Mouse (Mus musculus): ENCODE measurements around the gene Lim2. TPM values are rescaled to one million over a fixed set of nuclear protein-coding genes. Genes with fewer than 3 reads are reported as not detected.

Lim2 gene
- polyA plus RNA-seq, 1 experiment from 2014 or later = not detected

GRCm38 (mm10) chr7:43429500-43429899 lies 2.0 kb downstream of the Lim2 start:
- Histone ChIP-seq H3K36me3 (no peaks in the 10 kb centered on the region), H3K27ac (no peak overlapping the region), H3K27me3 (no peaks in the 10 kb centered on the region), H3K4me2 (replicated peaks) (no peak overlapping the region), H3K9ac (no peak overlapping the region), H3K9me3 (replicated peaks) (no peaks in the 10 kb centered on the region), H3K4me3 (no peak overlapping the region), H3K4me1 (no peaks in the 10 kb centered on the region)
- ATAC-seq (ENCODE audit: low FRiP score) = no peak
- 59% methylated on average over 4 of the region's 4 CpGs for WGBS

DNA sequence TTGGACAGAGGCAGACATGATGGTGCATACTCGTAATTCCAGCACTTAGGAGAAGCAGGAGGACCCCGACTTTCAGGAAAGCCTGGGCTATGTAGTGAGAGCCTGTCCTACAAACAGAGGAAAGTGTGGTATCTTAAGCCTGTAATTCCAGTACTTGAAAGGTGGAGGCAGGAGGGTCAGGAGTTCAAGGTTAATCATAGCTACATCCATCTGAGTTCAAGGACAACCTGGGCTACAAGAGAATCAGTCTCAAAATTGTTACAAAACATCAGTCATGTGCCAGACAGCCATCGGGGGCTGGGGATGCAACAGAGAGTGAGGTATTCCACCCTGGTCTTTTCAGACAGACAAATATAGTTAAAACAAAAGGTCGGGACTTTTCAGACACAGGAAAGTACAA lies 5.4 kb downstream of the Lim2 start:
- no peaks in the 10 kb centered on the region for H3K4me1 ChIP-seq
- H3K9me3 ChIP-seq (replicated peaks) = no peaks in the 10 kb centered on the region
- H3K4me3 ChIP-seq = no peak overlapping the region
- no peak for ATAC-seq (ENCODE audit: low FRiP score)
- no peak overlapping the region for H3K9ac ChIP-seq
- H3K4me2 ChIP-seq (replicated peaks) = no peak overlapping the region
- H3K36me3 ChIP-seq = no peaks in the 10 kb centered on the region
- no peak overlapping the region for H3K27ac ChIP-seq
- 79% methylated on average over 4 of the region's 4 CpGs for WGBS
- H3K27me3 ChIP-seq = no peaks in the 10 kb centered on the region

DNA sequence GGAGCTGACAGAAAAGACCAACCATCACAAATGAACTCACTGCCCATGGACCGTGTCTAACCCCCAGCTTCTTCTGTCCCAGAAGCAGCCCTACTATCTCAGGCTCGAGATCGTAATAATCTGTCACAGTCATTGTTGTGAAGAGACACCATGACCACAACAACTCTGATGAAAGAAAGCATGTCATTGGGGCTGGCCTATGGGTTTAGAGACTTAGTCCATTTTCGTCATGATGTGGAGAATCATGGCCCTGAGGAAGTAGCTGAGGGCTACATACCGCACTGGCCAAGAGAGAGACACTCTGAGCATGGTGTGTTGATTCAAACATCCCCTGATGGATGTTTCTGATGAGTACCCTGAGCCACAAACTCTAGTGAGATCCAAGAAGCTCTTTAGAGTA lies 7.2 kb downstream of the Lim2 start:
- 86% methylated on average over 5 of the region's 5 CpGs for WGBS
- Histone ChIP-seq H3K9me3 (replicated peaks) (no peaks in the 10 kb centered on the region), H3K36me3 (no peaks in the 10 kb centered on the region), H3K4me1 (no peaks in the 10 kb centered on the region), H3K4me2 (replicated peaks) (no peak overlapping the region), H3K27me3 (no peaks in the 10 kb centered on the region), H3K9ac (no peak overlapping the region), H3K27ac (no peak overlapping the region), H3K4me3 (no peak overlapping the region)
- ATAC-seq (ENCODE audit: low FRiP score) = no peak

DNA sequence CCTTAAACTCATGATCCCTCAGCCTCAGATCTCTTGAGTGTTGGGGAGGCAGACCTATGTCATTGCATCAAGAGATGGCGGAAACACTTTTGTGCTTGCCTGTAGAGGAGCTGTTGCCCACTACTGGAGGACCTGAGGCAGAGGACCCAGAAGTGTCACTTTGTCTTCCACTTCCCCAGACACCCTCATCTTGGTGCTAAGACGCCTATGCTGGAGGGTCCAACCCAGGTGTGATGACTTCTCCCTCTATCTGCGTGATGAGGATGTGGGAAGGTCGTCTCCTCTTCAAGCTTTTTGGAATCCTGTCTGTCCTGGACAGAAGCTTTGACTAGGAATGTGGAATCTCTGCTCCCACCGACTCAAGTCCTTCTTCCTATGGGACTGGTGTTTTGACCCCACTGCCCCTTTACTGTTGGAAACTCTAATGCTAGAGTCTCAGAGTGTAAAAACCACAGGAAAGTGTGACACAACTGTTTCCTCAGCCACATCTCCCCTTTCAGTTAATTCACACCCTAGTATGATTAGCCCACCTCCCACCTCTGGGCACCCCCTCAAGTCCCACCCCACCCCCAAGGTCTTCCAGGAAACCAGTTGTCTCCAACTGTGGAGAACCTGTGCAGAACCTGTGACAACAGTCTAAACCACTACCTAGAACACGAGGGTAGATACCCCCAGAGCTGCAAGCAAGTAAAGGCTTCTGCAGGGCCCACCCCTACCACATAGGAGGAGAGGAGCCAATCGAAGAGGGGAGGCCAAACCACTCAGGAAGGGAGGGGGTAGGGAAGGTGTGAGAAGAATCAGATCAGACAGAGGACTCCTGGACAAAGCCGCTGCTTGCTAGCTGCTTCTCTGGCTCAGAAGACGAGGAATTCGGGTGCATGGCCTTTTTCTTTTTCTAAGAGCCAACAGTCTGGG lies 9.1 kb downstream of the Lim2 start, which contains the start of gene Nkg7:
TSS of gene Nkg7 (plus strand) at position 733 of the 915 bp plus-strand sequence.
- no peak for ATAC-seq (ENCODE audit: low FRiP score)
- 83% methylated on average over 10 of the region's 10 CpGs for WGBS
- Histone ChIP-seq H3K27me3 (no peaks in the 10 kb centered on the region), H3K4me1 (no peaks in the 10 kb centered on the region), H3K4me3 (no peak within 1 kb of the TSS), H3K27ac (no peak within 1 kb of the TSS), H3K36me3 (no peaks in the 10 kb centered on the region), H3K4me2 (replicated peaks) (no peak within 1 kb of the TSS), H3K9ac (no peak within 1 kb of the TSS), H3K9me3 (replicated peaks) (no peaks in the 10 kb centered on the region)

DNA sequence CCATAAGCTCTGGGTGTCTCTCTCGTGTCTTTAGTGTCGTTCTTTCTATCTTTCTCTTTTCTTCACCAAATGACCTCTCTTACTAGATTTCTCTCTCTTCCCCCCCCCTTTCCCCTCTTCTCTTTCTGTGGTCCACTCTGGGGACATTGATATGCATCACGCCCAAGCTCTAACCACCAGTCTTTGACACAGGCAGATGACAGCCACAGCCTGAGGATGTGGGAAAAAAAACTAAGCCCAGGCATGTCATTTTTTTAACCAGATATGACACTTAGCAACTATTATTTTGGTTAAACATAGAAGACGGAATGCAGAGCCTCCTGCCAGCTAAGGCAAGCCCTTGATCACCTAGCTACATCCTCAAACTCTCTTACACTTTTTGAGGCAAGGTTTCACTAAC lies 11.1 kb downstream of the Lim2 start:
- Histone ChIP-seq H3K4me2 (replicated peaks) (no peak overlapping the region), H3K9me3 (replicated peaks) (no peaks in the 10 kb centered on the region), H3K9ac (no peak overlapping the region), H3K36me3 (no peaks in the 10 kb centered on the region), H3K4me1 (peaks cover 8% of the 10 kb centered on the region), H3K4me3 (no peak overlapping the region), H3K27ac (no peak overlapping the region), H3K27me3 (no peaks in the 10 kb centered on the region)
- WGBS = 87% methylated on average over 4 of the region's 4 CpGs
- no peak for ATAC-seq (ENCODE audit: low FRiP score)

DNA sequence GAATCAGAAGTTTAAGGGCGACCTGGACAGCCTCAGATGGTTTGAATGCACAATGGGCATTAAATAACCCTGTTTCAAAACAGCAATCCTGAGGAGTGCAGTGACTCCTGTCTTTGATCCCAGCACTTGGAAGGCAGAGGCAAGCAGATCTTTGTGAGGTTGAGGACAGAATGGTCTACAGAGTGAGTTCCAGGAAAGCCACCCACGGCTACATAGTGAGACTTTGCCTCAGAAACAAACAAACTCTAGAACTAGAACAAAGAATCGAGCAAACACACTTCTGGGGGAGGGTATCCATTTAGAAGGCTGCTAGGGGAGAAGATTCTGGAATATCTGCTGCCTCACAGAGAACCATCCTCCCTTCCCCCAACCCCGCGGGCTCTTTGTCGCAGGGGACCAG lies 13.0 kb downstream of the Lim2 start, which contains the start of gene Cldnd2:
TSS of gene Cldnd2 (plus strand) at position 301 of the 400 bp plus-strand sequence.
- WGBS = 84% methylated on average over 6 of the region's 6 CpGs
- H3K27me3 ChIP-seq = no peaks in the 10 kb centered on the region
- no peaks in the 10 kb centered on the region for H3K9me3 ChIP-seq (replicated peaks)
- H3K4me3 ChIP-seq = no peak within 1 kb of the TSS
- H3K36me3 ChIP-seq = no peaks in the 10 kb centered on the region
- H3K4me1 ChIP-seq = peaks cover 18% of the 10 kb centered on the region
- H3K27ac ChIP-seq = no peak within 1 kb of the TSS
- no peak within 1 kb of the TSS for H3K4me2 ChIP-seq (replicated peaks)
- H3K9ac ChIP-seq = no peak within 1 kb of the TSS
- ATAC-seq (ENCODE audit: low FRiP score) = no peak

GRCm38 (mm10) chr7:43441071-43441470 lies 13.6 kb downstream of the Lim2 start:
- WGBS = 86% methylated on average over 3 of the region's 3 CpGs
- no peaks in the 10 kb centered on the region for H3K36me3 ChIP-seq
- peaks cover 18% of the 10 kb centered on the region for H3K4me1 ChIP-seq
- no peak overlapping the region for H3K9ac ChIP-seq
- no peak for ATAC-seq (ENCODE audit: low FRiP score)
- H3K27ac ChIP-seq = no peak overlapping the region
- H3K9me3 ChIP-seq (replicated peaks) = no peaks in the 10 kb centered on the region
- no peaks in the 10 kb centered on the region for H3K27me3 ChIP-seq
- H3K4me2 ChIP-seq (replicated peaks) = no peak overlapping the region
- H3K4me3 ChIP-seq = no peak overlapping the region

DNA sequence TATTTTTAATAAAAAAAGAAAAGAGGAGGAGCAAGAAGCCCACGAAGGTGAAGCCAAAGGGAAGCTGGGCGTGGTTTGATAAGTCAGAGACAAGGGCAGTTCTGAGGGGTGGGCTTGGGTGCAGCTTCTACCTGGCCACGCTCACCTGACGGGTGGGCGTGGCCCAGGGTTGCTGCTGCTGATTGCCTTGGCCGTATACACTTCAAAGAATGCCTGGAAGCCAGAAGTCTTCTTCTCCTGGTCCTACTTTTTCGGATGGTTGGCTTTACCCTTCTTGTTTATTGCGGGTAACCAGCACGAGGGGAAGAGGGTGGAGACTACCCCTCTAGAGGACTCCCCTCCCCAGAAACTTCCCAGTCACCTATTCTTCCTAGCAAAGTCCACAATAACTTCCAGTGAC lies 15.2 kb downstream of the Lim2 start:
- 0 out of 2 replicates have a peak, but pooled peaks have one; percentile 11 for ATAC-seq (ENCODE audit: low FRiP score)
- peak overlapping the region; percentile 67 for H3K9ac ChIP-seq
- H3K4me3 ChIP-seq = peak overlapping the region; percentile 51
- peaks cover 18% of the 10 kb centered on the region for H3K4me1 ChIP-seq
- no peaks in the 10 kb centered on the region for H3K27me3 ChIP-seq
- WGBS = 10% methylated on average over 9 of the region's 9 CpGs
- peak overlapping the region; percentile 89 for H3K27ac ChIP-seq
- no peaks in the 10 kb centered on the region for H3K9me3 ChIP-seq (replicated peaks)
- no peaks in the 10 kb centered on the region for H3K36me3 ChIP-seq
- peak overlapping the region; percentile 84 for H3K4me2 ChIP-seq (replicated peaks)

DNA sequence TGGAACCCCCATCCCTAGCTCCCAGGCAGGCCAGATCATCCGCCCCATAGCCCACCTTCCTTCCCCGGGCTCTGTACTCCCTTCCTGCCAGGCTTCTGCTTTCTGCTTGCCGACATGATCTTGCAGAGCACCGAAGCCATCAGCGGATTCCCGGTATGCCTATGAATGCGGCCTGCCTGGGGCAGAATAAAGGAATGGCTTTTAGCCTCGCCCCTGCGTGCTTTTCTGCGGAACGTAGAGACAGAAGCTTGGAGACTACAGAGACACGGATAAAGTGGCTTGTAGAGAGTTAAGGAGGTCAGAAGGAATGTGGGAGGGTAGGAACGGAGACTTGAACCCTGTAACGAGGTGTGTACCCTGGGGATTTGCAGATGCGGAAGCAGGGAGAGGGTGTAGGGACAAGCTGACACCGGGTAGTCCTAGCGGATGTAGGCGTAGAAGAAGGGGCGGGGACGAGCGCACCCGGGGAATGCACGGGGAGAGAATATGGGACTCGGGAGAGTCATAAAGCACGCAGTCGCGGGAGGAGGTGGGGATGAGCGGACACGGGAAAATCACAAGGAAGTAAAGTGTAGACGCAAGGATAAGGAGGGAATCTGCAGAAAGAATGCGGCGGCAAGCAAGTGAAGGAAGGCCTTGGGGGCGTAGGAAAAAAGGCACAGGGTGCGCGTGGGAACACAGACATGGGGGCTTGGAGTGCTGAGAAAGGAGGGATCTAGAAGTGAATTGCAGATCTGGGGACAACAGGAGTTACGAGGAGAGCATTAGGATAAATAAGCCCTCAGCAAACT lies 15.9 kb downstream of the Lim2 start:
- peaks cover 18% of the 10 kb centered on the region for H3K4me1 ChIP-seq
- ATAC-seq (ENCODE audit: low FRiP score) = peak; percentile 83
- H3K27ac ChIP-seq = peak overlapping the region; percentile 89
- H3K4me3 ChIP-seq = peak overlapping the region; percentile 51
- H3K9ac ChIP-seq = peak overlapping the region; percentile 67
- H3K4me2 ChIP-seq (replicated peaks) = peak overlapping the region; percentile 84
- H3K36me3 ChIP-seq = no peaks in the 10 kb centered on the region
- under 1% methylated on average over 36 of the region's 36 CpGs for WGBS
- no peaks in the 10 kb centered on the region for H3K27me3 ChIP-seq
- H3K9me3 ChIP-seq (replicated peaks) = no peaks in the 10 kb centered on the region

- Histone ChIP-seq H3K4me3 (peak within 1 kb of the TSS; percentile 51), H3K9ac (peak within 1 kb of the TSS; percentile 67), H3K9me3 (replicated peaks) (no peaks in the 10 kb centered on the region), H3K36me3 (no peaks in the 10 kb centered on the region), H3K4me1 (peaks cover 18% of the 10 kb centered on the region), H3K27ac (peak within 1 kb of the TSS; percentile 89), H3K27me3 (no peaks in the 10 kb centered on the region), H3K4me2 (replicated peaks) (peak within 1 kb of the TSS; percentile 84)
- WGBS = under 1% methylated on average over 27 of the region's 27 CpGs
- peak; percentile 97 for ATAC-seq (ENCODE audit: low FRiP score)
These were observed 16.4 kb downstream of the Lim2 start, which contains the start of the genes Etfb and Gm45233 for GRCm38 (mm10) chr7:43443917-43444293. Gene Etfb, plus strand, starts transcription at chr7:43444083. Gene Gm45233, plus strand, starts transcription at chr7:43444128.

DNA sequence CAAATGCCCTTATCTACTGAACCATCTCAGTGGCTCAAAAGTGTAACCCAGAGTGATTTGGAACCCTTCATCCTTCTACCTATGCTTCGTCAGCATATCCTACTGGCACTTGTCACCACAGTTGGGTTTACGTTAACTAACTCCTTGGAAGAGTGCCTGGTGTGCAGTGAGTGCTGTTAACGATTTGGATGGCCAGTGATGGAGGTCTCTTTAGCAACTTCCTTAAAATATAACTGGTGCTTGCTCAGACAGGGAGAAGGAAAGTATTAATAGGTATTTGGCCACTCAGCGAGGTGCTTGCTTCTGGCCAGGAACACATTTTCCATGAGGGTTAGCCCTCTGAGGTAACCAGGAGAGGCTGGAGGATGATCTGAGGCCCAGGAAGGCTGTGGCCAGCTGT lies 20.3 kb downstream of the Lim2 start:
- no peak overlapping the region for H3K4me2 ChIP-seq (replicated peaks)
- no peak overlapping the region for H3K9ac ChIP-seq
- WGBS = 91% methylated on average over 4 of the region's 4 CpGs
- peaks cover under 1% of the 10 kb centered on the region; the same call in 1 of the 2 replicates for H3K36me3 ChIP-seq
- ATAC-seq (ENCODE audit: low FRiP score) = no peak
- no peaks in the 10 kb centered on the region for H3K27me3 ChIP-seq
- no peak overlapping the region for H3K27ac ChIP-seq
- no peaks in the 10 kb centered on the region for H3K9me3 ChIP-seq (replicated peaks)
- peaks cover 13% of the 10 kb centered on the region for H3K4me1 ChIP-seq
- H3K4me3 ChIP-seq = no peak overlapping the region

DNA sequence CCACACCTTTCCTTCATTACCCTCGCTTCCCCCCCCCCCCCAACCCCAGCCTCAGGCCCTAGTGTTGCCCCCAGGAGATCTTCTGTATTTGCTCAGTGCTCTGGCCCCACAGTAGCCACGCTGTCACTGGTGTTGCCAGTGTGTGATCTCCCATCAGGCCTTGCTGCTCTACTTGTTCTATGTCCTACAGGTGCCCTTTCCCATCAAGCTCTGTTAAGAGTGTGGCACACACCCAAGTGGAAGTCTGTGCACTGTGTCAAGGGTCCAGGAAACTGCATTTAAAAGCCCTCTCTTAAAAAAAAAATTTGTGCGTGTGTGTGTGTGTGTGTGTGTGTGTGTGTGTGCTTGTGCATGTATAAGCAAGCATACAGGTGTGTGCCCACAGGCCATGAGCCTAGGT lies 20.8 kb downstream of the Lim2 start:
- H3K4me3 ChIP-seq = no peak overlapping the region
- H3K27ac ChIP-seq = no peak overlapping the region
- no peaks in the 10 kb centered on the region for H3K27me3 ChIP-seq
- peaks cover 10% of the 10 kb centered on the region for H3K4me1 ChIP-seq
- 100% methylated on average over 2 of the region's 3 CpGs for WGBS
- no peak overlapping the region for H3K9ac ChIP-seq
- H3K4me2 ChIP-seq (replicated peaks) = no peak overlapping the region
- H3K36me3 ChIP-seq = peaks cover 5% of the 10 kb centered on the region; the same call in 1 of the 2 replicates
- H3K9me3 ChIP-seq (replicated peaks) = no peaks in the 10 kb centered on the region
- no peak for ATAC-seq (ENCODE audit: low FRiP score)

Data from hindbrain, embryonic 12.5 days (tissue).